Mouse (Mus musculus) heart, adult 2 months (tissue): ENCODE measurements at regions not wholly inside any gene's neighbourhood (a gene's known extent, or its start where the extent isn't known, plus 50 kb on each side); places are given as distances from the start of the nearest gene placed in this dataset.
A peak's percentile ranks its signal among the peaks of the same experiment; 100 is the strongest.

ENCODE experiments used
- DNase-seq, 2 experiments: peaks; one replicate each; pipeline ENCODE4 v3.0.0; 2021
- H3K27ac ChIP-seq: fragments of 200-600 bp; 2 replicates; pipeline ENCODE4 v1.8.1; 2022
- H3K27me3 ChIP-seq: fragments of 200-500 bp; 2 replicates; pipeline ENCODE4 v1.6.1; 2012; ENCODE audit warnings: mild to moderate bottlenecking, low read length, inconsistent platforms, mixed read lengths; ENCODE audit not compliant: control insufficient read depth, insufficient read depth
- H3K36me3 ChIP-seq: fragments of 200-500 bp; 2 replicates; pipeline ENCODE4 v1.6.1; 2012; ENCODE audit warnings: low read length, inconsistent platforms; ENCODE audit not compliant: control insufficient read depth, insufficient read depth
- H3K4me1 ChIP-seq: fragments of 200-500 bp; 2 replicates; pipeline ENCODE4 v1.6.1; 2011; ENCODE audit warnings: low read length; ENCODE audit not compliant: control insufficient read depth, insufficient read depth
- H3K4me3 ChIP-seq: fragments of 200-600 bp; 2 replicates; pipeline ENCODE4 v1.8.1; 2022
- H3K79me2 ChIP-seq: fragments of 200-500 bp; replicated peaks from 2 replicates; pipeline ENCODE4 v1.6.1; 2012; ENCODE audit warnings: mild to moderate bottlenecking, inconsistent platforms, low read length, moderate library complexity, mixed read lengths; ENCODE audit not compliant: control insufficient read depth, insufficient read depth
- H3K9ac ChIP-seq: fragments of 200-500 bp; 2 replicates; pipeline ENCODE4 v1.6.1; 2012; ENCODE audit warnings: low read depth, mild to moderate bottlenecking, control low read depth, inconsistent platforms, low read length, mixed read lengths
- CTCF ChIP-seq: fragments of 200-600 bp; IDR thresholded peaks from 2 replicates; pipeline ENCODE4 v1.8.1; 2022; ENCODE audit warnings: antibody characterized with exemption, mild to moderate bottlenecking, moderate library complexity
- EP300 ChIP-seq: fragments of 200-500 bp; IDR thresholded peaks from 2 replicates; pipeline ENCODE4 v1.6.1; 2011; ENCODE audit warnings: low read depth, low read length, control low read depth; ENCODE audit not compliant: insufficient read depth
- POLR2A ChIP-seq: fragments of 200-500 bp; IDR thresholded peaks from 2 replicates; pipeline ENCODE4 v1.6.1; 2011; ENCODE audit warnings: mild to moderate bottlenecking, low read depth, low read length, control low read depth; ENCODE audit not compliant: insufficient read depth
- WGBS: fragments of 180-500 bp; shearing (Covaris S2); methylation state at CpG from one replicate; pipeline ENCODE4 v1.1.7; 2018; 5-methylcytosine and 5-hydroxymethylcytosine counted together
- intact Hi-C: fragments of 180-260 bp; cut with DNase I; formaldehyde crosslinking; loops from one replicate; pipeline ENCODE4 v1.15.1; 2025

GRCm38 (mm10) chr17:73036845-73037244 is 70.9 kb upstream of the Lclat1 start:
- Histone ChIP-seq H3K4me3 (no peak overlapping the region), H3K4me1 (peaks cover 10% of the 10 kb centered on the region), H3K27me3 (no peaks in the 10 kb centered on the region), H3K27ac (peak overlapping the region; percentile 73), H3K79me2 (no peaks in the 10 kb centered on the region), H3K36me3 (no peaks in the 10 kb centered on the region), H3K9ac (no peak overlapping the region; the same call in 1 of the 2 replicates)
- intact Hi-C loops: no loop called here
- TF ChIP-seq EP300: 0 out of 2 replicates have a peak, but pooled peaks have one; percentile 10
- no peak for TF ChIP-seq CTCF
- 3% methylated on average over 3 of the region's 3 CpGs for WGBS
- peak in 1 of 2 experiments; percentile 44 for DNase-seq

GRCm38 (mm10) chr17:73038586-73038985 is 69.2 kb upstream of the Lclat1 start:
- 94% methylated on average over 2 of the region's 2 CpGs for WGBS

GRCm38 (mm10) chr17:73044918-73045580 is 62.7 kb upstream of the Lclat1 start:
- H3K27ac ChIP-seq: no peak overlapping the region
- no peaks in the 10 kb centered on the region for H3K79me2 ChIP-seq
- no peak for DNase-seq
- no peaks in the 10 kb centered on the region for H3K27me3 ChIP-seq
- H3K4me3 ChIP-seq: no peak overlapping the region
- no peaks in the 10 kb centered on the region for H3K4me1 ChIP-seq
- intact Hi-C loops: no loop called here
- H3K9ac ChIP-seq: no peak overlapping the region
- 60% methylated on average over 5 of the region's 5 CpGs for WGBS
- no peaks in the 10 kb centered on the region for H3K36me3 ChIP-seq
- TF ChIP-seq EP300 (no peak), POLR2A (no peak), CTCF (no peak)

More at GRCm38 (mm10) chr17:73038586-73038985, 69.2 kb upstream of the Lclat1 start:
- intact Hi-C loops: no loop called here
- Histone ChIP-seq H3K27ac (no peak overlapping the region), H3K4me3 (no peak overlapping the region), H3K27me3 (no peaks in the 10 kb centered on the region), H3K4me1 (peaks cover 10% of the 10 kb centered on the region), H3K79me2 (no peaks in the 10 kb centered on the region), H3K9ac (no peak overlapping the region), H3K36me3 (no peaks in the 10 kb centered on the region)
- no peak for DNase-seq
- no peak for TF ChIP-seq EP300
- TF ChIP-seq POLR2A: no peak
- TF ChIP-seq CTCF: no peak

- TF ChIP-seq POLR2A (no peak), EP300 (no peak), CTCF (no peak)
- Histone ChIP-seq H3K27me3 (no peaks in the 10 kb centered on the region), H3K79me2 (no peaks in the 10 kb centered on the region), H3K4me3 (no peak overlapping the region), H3K36me3 (no peaks in the 10 kb centered on the region), H3K4me1 (no peaks in the 10 kb centered on the region), H3K27ac (no peak overlapping the region), H3K9ac (no peak overlapping the region)
- DNase-seq: no peak
- 58% methylated on average over 4 of the region's 4 CpGs for WGBS
- intact Hi-C loops: no loop called here
Observed at GRCm38 (mm10) chr17:73046985-73047384, 60.8 kb upstream of the Lclat1 start.

GRCm38 (mm10) chr17:73048164-73048563 is 59.6 kb upstream of the Lclat1 start:
- Histone ChIP-seq H3K36me3 (0 out of 2 replicates have a peak, but pooled peaks cover 1% of the 10 kb centered on the region), H3K9ac (no peak overlapping the region), H3K27me3 (no peaks in the 10 kb centered on the region), H3K79me2 (no peaks in the 10 kb centered on the region), H3K4me1 (peaks cover under 1% of the 10 kb centered on the region), H3K27ac (no peak overlapping the region), H3K4me3 (no peak overlapping the region)
- no peak for TF ChIP-seq EP300
- TF ChIP-seq CTCF: no peak
- no peak for TF ChIP-seq POLR2A
- 81% methylated on average over 2 of the region's 2 CpGs for WGBS
- no peak for DNase-seq
- intact Hi-C loops: no loop called here

- H3K4me3 ChIP-seq: no peak overlapping the region
- peaks cover 2% of the 10 kb centered on the region for H3K4me1 ChIP-seq
- DNase-seq: no peak
- H3K27me3 ChIP-seq: no peaks in the 10 kb centered on the region
- no peak overlapping the region for H3K9ac ChIP-seq
- H3K79me2 ChIP-seq: no peaks in the 10 kb centered on the region
- intact Hi-C loops: no loop called here
- no peak overlapping the region for H3K27ac ChIP-seq
- 0 out of 2 replicates have a peak, but pooled peaks cover 4% of the 10 kb centered on the region for H3K36me3 ChIP-seq
- no peak for TF ChIP-seq CTCF
- no peak for TF ChIP-seq EP300
- no peak for TF ChIP-seq POLR2A
- 82% methylated on average over 2 of the region's 2 CpGs for WGBS
Observed at GRCm38 (mm10) chr17:73052956-73053355, 54.8 kb upstream of the Lclat1 start.
